Mouse (Mus musculus) cerebellum, adult (tissue): ENCODE data around the gene Cyp2c40.
"Not testable (repeated sequence)": the region's sequence is repeated elsewhere in the genome, so short reads cannot be mapped to it uniquely, and the experiment has no call there.

Source experiments
- ATAC-seq: cut with Nextera tagmentation; 2 replicates; pipeline ENCODE4 v1.9.2; 2017; ENCODE audit warnings: mild to moderate bottlenecking, moderate library complexity, mixed read lengths; ENCODE audit not compliant: insufficient number of reproducible peaks, low FRiP score, low TSS enrichment

Gene Cyp2c40

GRCm38 (mm10) chr19:39812714-39813113 is at the start of gene Cyp2c40:
Gene Cyp2c40 (minus strand): TSS chr19:39812814.
- not testable (repeated sequence) for ATAC-seq

- not testable (repeated sequence) for ATAC-seq
Observed at GRCm38 (mm10) chr19:39820931-39821330, 8.3 kb upstream of the Cyp2c40 start.

GRCm38 (mm10) chr19:39816400-39816799 is 3.8 kb upstream of the Cyp2c40 start:
- not testable (repeated sequence) for ATAC-seq

DNA sequence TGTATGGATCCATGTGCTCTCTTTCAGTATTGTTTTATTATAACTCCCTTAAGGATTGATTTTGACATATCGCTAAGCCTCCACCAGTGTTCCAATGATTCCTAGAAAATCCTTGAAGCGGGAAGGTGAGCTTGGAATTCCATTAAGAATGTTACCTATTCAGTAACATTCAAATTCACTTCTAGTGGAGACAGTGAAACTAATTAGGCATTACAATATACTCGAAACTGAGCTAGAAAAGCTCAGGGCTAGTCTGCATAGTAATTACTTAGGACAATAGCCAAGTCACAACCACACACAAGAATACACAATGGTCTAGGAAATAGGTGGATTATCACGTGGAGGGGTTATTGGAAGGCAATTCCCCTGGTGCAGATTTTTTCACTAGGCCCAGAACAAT is 3.4 kb upstream of the Cyp2c40 start:
- not testable (repeated sequence) for ATAC-seq

DNA sequence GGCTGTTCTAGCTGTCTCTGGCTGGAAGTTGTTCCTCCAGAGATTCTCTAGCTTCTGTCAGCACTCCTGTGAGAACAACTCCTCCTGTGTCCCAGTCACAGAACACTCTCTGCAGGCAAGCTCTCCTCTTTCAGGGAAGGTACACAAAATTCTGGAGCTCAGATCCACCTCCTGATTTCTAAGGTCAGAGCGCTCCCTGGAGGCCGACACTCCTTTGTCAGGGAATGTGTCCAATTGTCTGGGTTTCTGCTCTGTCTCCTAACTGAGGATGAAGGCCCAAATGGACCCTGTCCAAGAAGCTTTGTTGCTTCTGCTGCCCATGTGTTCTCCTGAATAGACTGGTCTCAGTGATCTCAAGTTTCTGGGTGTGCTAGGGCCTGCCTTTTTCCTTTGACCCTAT is 27.2 kb downstream of the Cyp2c40 start:
- ATAC-seq, result not testable (repeated sequence)

DNA sequence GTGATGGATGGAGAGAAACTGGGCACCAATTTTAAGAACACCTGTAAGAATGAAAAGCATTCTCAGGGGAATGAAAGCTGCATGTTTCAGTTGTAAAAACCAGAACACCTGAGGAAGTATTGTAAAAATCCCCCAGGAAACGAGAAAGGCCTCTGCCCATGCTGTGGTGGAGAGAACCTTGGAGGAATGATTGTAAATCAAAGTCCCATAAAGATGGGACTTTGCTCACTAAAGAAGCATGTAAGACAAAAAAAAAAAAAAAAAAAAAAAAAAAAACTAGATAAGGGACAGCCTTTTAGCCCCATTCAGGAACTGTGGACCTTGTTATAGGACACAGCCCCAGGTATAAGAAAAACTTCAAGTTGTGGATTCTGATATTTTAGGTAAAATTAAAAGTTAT is 67.3 kb downstream of the Cyp2c40 start:
- no peak for ATAC-seq

DNA sequence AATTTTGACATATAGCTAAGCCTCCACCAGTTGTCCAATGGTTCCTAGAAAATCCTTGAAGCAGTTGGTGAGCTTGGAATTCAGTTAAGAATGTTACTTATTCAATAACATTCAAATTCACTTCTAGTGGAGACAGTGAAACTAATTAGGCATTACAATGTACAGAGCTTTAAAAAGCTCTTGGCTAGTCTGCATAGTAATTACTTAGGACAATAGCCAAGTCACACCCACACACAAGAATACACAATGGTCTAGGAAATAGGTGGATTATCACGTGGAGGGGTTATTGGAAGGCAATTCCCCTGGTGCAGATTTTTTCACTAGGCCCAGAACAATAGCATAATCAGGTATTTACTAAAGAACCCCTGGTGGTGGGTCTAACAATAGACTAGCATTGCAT is 68.3 kb downstream of the Cyp2c40 start:
- ATAC-seq, result not testable (repeated sequence)

DNA sequence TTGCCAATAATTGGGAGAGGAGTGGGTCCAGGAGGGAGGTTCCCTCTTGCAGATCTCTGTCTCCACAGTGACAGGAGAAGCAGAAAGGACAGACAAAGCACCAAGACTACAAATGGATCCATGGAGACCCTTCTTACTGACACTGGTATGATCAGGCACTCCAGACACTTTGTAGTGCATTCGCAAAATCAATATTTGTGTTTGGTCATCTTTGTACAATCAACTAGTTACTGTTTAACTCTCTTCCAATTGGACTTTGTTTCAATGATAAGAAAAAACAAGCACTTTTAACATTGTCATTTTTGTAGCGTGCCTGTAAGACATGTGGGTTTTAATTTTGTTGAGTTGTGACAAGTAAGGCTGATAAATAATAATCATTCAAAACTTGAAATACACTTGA is 71.7 kb downstream of the Cyp2c40 start, which contains the start of gene Cyp2c68:
Gene Cyp2c68 (minus strand): TSS at position 135 of the 400 bp plus-strand sequence.
- no peak for ATAC-seq
